Mouse (Mus musculus) ovary, adult 10 weeks (tissue): ENCODE measurements around the gene B4galnt4. TPM values are rescaled to one million over a fixed set of nuclear protein-coding genes. Genes with fewer than 3 reads are reported as not detected.

Experiments used
- polyA plus RNA-seq: library from polyadenylated mRNA; stranded (reverse); fragments of 350-450 nt; fragmentation: Illumina TruSeq; extraction: RNeasy Lipid Tissue Mini Kit (QIAGEN cat#74804); gene quantifications from one replicate; pipeline ENCODE4 v1.2.3, GENCODE M21; 2014

B4galnt4 gene
- not detected for polyA plus RNA-seq

DNA sequence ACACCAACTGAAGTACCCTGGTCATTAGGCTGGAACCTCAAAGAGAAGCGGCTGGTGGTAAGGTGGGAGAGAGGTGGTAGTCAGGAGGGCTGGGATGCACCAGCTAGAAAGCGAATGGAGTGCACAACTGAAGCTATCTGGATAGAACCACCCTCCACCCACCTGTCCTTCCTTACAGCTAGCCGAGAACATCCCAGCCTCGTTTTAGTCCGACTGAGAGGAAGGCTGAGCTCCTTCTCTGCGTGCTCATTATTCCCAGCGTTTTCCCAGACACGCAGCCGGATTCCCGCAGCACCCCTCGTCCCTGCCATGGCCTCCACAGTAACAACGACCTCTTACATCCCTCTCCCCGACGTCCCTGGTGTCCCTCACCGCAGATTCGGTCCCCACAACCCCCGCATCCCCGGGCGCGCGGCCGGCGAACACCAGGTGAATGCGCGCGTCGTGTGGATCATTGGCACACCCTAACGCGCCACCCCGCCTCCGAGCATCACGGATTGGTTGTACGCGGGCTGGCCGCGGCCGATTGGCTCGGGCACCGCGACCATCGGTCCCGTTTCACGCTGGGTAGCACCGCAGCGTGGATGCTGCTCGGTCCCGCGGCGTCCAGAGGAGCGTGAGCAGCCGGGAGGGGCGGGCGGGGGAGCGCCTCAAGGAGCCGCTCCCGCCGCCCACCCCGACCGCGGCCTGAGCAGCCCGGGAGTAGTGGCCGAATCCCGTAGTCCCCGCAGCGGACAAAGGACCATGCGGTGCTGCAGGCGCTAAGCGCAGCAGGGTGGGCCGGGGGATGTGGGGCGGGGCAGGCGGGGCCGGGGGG lies at the start of gene B4galnt4:
B4galnt4 (plus strand) TSS at position 679 of the 817 bp plus-strand sequence.

DNA sequence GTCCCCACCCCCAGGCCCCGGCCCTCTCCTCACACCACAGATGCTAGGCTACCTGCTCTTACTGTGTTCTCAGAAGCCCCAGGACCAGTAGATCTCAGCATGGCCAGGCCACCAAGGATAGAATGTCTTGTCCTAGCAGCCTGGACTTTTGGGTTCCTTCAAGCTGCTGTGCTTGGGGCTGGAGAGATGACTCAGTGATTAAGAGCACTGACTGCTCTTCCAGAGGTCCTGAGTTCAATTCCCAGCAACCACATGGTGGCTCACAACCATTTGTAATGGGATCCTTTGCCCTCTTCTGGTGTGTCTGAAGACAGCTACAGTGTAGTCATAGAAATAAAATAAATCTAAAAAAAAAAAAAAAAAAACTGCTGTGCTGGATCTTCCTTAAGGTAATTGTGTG lies 43.1 kb upstream of the B4galnt4 start, which contains the start of gene Ifitm6:
Ifitm6 (minus strand) TSS at position 101 of the 400 bp plus-strand sequence.

GRCm38 (mm10) chr7:141028831-141029230 lies 32.1 kb upstream of the B4galnt4 start, which contains the start of gene Gm17387:
Gene Gm17387, plus strand, starts transcription at chr7:141029131.

DNA sequence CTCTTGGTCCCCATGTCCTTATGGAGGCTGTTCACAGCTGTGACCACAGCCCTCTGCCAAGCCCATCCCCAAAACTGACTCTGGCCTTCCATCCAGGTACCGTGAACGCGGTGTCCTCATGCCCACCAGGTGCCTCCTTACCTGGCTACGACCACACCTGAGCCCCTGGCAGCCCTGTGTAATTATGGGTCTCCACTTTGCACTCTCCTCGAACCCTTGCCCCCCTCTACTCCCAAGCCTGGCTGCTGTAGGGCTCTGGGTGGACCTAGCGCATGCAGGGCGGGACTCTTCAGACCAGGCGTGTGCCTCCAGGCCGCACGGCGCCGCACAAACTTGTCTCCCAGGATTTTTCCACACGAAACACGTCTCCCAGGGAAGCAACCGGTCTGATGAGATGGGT lies 16.9 kb downstream of the B4galnt4 start, which contains the start of gene Pkp3:
Pkp3 (plus strand) TSS at position 378 of the 400 bp plus-strand sequence.

GRCm38 (mm10) chr7:141099911-141100691 lies 39.2 kb downstream of the B4galnt4 start, which contains the start of gene Sigirr:
Gene Sigirr, minus strand, starts transcription at chr7:141100572.

GRCm38 (mm10) chr7:141117636-141118035 lies 56.7 kb downstream of the B4galnt4 start, which contains the start of gene Ano9:
Gene Ano9, minus strand, starts transcription at chr7:141117806.

Other genes with a start within 250 kb of the B4galnt4 start
- gene Zfp941, start 238.9 kb upstream of the B4galnt4 start, polyA plus RNA-seq, result 0.91 TPM
- 1.1 TPM for gene Urah, start 226.1 kb upstream of the B4galnt4 start, polyA plus RNA-seq
- gene Scgb1c1, start 215.6 kb upstream of the B4galnt4 start, polyA plus RNA-seq, result not detected
- not detected for gene Odf3, start 213.3 kb upstream of the B4galnt4 start, polyA plus RNA-seq
- gene Gm45785, start 204.8 kb upstream of the B4galnt4 start, polyA plus RNA-seq, result not detected
- 3.4 TPM for gene Ric8a, start 204.1 kb upstream of the B4galnt4 start, polyA plus RNA-seq
- 1.5 TPM for gene Bet1l, start 203.5 kb upstream of the B4galnt4 start, polyA plus RNA-seq
- gene Psmd13, start 179.1 kb upstream of the B4galnt4 start, polyA plus RNA-seq, result 107 TPM
- 1.9 TPM for gene Sirt3, start 178.8 kb upstream of the B4galnt4 start, polyA plus RNA-seq
- gene Cox8b, start 160.7 kb upstream of the B4galnt4 start, polyA plus RNA-seq, result not detected
- not detected for gene Nlrp6, start 140.2 kb upstream of the B4galnt4 start, polyA plus RNA-seq
- gene Pgghg, start 119.7 kb upstream of the B4galnt4 start, polyA plus RNA-seq, result 1.5 TPM
- not detected for gene Ifitm5, start 110.8 kb upstream of the B4galnt4 start, polyA plus RNA-seq
- gene Gm45717, start 105.2 kb upstream of the B4galnt4 start, polyA plus RNA-seq, result not detected
- 100 TPM for gene Ifitm2, start 105.1 kb upstream of the B4galnt4 start, polyA plus RNA-seq
- 17.8 TPM for gene Ifitm1, start 93.9 kb upstream of the B4galnt4 start, polyA plus RNA-seq
- gene Ifitm3, start 50.3 kb upstream of the B4galnt4 start, polyA plus RNA-seq, result 13.0 TPM
- 3.7 TPM for gene Ifitm6, start 43.2 kb upstream of the B4galnt4 start, polyA plus RNA-seq
- gene Gm17387, start 32.0 kb upstream of the B4galnt4 start, polyA plus RNA-seq, result not detected
- gene Pkp3, start 17.1 kb downstream of the B4galnt4 start, polyA plus RNA-seq, result not detected
- not detected for gene Sigirr, start 39.5 kb downstream of the B4galnt4 start, polyA plus RNA-seq
- gene Ano9, start 56.7 kb downstream of the B4galnt4 start, polyA plus RNA-seq, result not detected
- gene Ptdss2, start 61.3 kb downstream of the B4galnt4 start, polyA plus RNA-seq, result 21.8 TPM
- gene Rnh1, start 111.8 kb downstream of the B4galnt4 start, polyA plus RNA-seq, result 1.00 TPM
- 3.6 TPM for gene Hras, start 132.9 kb downstream of the B4galnt4 start, polyA plus RNA-seq
- gene Lrrc56, start 133.1 kb downstream of the B4galnt4 start, polyA plus RNA-seq, result 0.77 TPM
- not detected for gene Lmntd2, start 153.0 kb downstream of the B4galnt4 start, polyA plus RNA-seq
- 0.80 TPM for gene Rassf7, start 154.8 kb downstream of the B4galnt4 start, polyA plus RNA-seq
- gene Phrf1, start 167.7 kb downstream of the B4galnt4 start, polyA plus RNA-seq, result 26.7 TPM
- gene Irf7, start 205.4 kb downstream of the B4galnt4 start, polyA plus RNA-seq, result 7.9 TPM
- 1.1 TPM for gene Cdhr5, start 215.7 kb downstream of the B4galnt4 start, polyA plus RNA-seq
- gene Sct, start 218.0 kb downstream of the B4galnt4 start, polyA plus RNA-seq, result not detected
- not detected for gene Drd4, start 230.9 kb downstream of the B4galnt4 start, polyA plus RNA-seq